Mouse (Mus musculus) left cerebral cortex, postnatal 4 days (tissue): ENCODE data around the gene Ppp1r7. TPM values are rescaled to one million over a fixed set of nuclear protein-coding genes. Genes with fewer than 3 reads are reported as not detected.

Experiments
- DNase-seq: peaks from one replicate; pipeline ENCODE4 v3.0.0-alpha.2; 2022
- intact Hi-C: fragments of 180-260 bp; cut with DNase I; formaldehyde crosslinking; loops from one replicate; pipeline ENCODE4 v1.15.1; 2025
- microRNA-seq: library from miRNA; unstranded; fragments of <30 nt; microRNA quantifications from one replicate; pipeline ENCODE4 v1.2.0, GENCODE M21; 2022
- total RNA-seq, 2 experiments: library from RNA; stranded (reverse); gene quantifications; 2 replicates each; pipeline ENCODE4 v1.2.3; 2021

Gene Ppp1r7
- total RNA-seq, 2 experiments from 2014 or later = 66.8 to 68.1 TPM

GRCm38 (mm10) chr1:93401191-93402052, 58.8 kb downstream of the Ppp1r7 start:
- DNase-seq = no peak
- intact Hi-C loops = no loop called here

GRCm38 (mm10) chr1:93403403-93403802, 60.7 kb downstream of the Ppp1r7 start:
- intact Hi-C loops = no loop called here
- no peak for DNase-seq

Small RNA genes lying within 50 kb of the gene (microRNA-seq; reads per million reads assigned to microRNA genes)
- gene Mir6345 (not detected), gene Mir6902 (not detected)

Other genes starting within 250 kb of the Ppp1r7 start
- 100 to 1,000 TPM; 715 to 768 TPM for gene Kif1a, start 240.9 kb upstream of the Ppp1r7 start, total RNA-seq
- gene Agxt, start 207.6 kb upstream of the Ppp1r7 start, total RNA-seq = not detected
- not detected for gene 2310007B03Rik, start 181.9 kb upstream of the Ppp1r7 start, total RNA-seq
- under 1 TPM; 0.91 to 0.94 TPM for gene Crocc2, start 174.1 kb upstream of the Ppp1r7 start, total RNA-seq
- 1 to 10 TPM; 8.4 to 8.6 TPM for gene Sned1, start 107.0 kb upstream of the Ppp1r7 start, total RNA-seq
- 10 to 100 TPM; 22.3 to 22.8 TPM for gene Mterf4, start 36.9 kb upstream of the Ppp1r7 start, total RNA-seq
- gene Pask, start 628 bp downstream of the Ppp1r7 start, total RNA-seq = 10 to 100 TPM; 10.1 to 10.8 TPM
- under 1 TPM; 0.10 to 0.34 TPM for gene Ano7, start 31.1 kb downstream of the Ppp1r7 start, total RNA-seq
- gene Hdlbp, start 136.0 kb downstream of the Ppp1r7 start, total RNA-seq = 100 to 1,000 TPM; 123 to 124 TPM
- 1 to 10 TPM; 8.7 to 8.9 TPM for gene Farp2, start 169.2 kb downstream of the Ppp1r7 start, total RNA-seq